Mouse (Mus musculus): ENCODE data around the gene Alad.

The Alad gene

GRCm38 (mm10) chr4:62524651-62525488 lies 5.2 kb upstream of the Alad start, which contains the start of the genes Pole3 and 4933430I17Rik:
Gene Pole3 (minus strand): TSS chr4:62525068.
Gene 4933430I17Rik (plus strand): TSS chr4:62525369.
- ChIA-PET POLR2A (interaction anchor here (0.6 to 2.5 kb wide), 52 partner anchors 9 to 1382 kb away, joined by 3 to 34 read pairs (median 4); partner anchors contain the start of genes Cdc26 (in 4 of the 4), Prpf4 (in 4 of the 4), Bspry (in 2 of the 4) and Hdhd3 (in 2 of the 4)), CTCF (interaction anchor here (0.7 to 1.3 kb wide), 13 partner anchors 8 to 587 kb away, joined by 3 to 10 read pairs (median 4); partner anchors contain the start of gene Zfp37 (in 1 of the 4))

DNA sequence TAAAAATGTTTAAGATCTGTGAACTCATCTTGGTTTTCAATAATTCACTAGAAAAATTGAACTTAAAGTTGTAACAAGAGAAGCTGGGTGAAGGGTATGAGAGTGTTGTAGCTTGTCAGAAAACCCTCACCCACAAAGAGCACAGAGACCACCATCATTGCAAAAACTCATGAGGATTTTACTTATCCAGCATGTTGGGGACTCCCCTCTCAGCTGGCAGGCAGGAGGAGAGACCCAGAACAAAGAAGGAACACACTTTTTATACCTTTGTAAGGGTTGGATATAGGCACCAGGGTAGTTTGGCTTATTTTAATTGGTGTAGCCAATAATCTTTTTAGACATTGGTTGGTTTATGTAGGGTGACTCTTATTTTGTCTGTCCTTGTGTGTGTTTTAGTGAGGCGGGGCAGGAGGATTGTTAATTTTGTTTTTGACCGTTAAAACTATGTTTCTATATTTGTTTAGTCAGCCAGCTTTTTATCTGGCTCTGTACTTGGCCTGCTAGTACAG lies 1.2 kb upstream of the Alad start:
- ChIA-PET POLR2A (interaction anchor here in 2 of 4 experiments (0.6 to 6.6 kb wide), 4 partner anchors 20 to 323 kb away, joined by 3 to 91 read pairs (median 5); partner anchors contain the start of gene Hdhd3 (in 1 of the 2)), CTCF (no interaction called here)

GRCm38 (mm10) chr4:62519122-62519848 lies 433 bp downstream of the Alad start:
- ChIA-PET CTCF (interaction anchor here in 3 of 4 experiments (0.5 to 2.5 kb wide), 9 partner anchors 9 to 166 kb away, joined by 3 to 13 read pairs (median 3); partner anchors contain the start of genes Bspry (in 1 of the 3) and Hdhd3 (in 1 of the 3)), POLR2A (interaction anchor here in 3 of 4 experiments (0.5 to 6.6 kb wide), 31 partner anchors 10 to 174 kb away, joined by 3 to 91 read pairs (median 5); partner anchors contain the start of genes Cdc26 (in 2 of the 3), Fkbp15 (in 2 of the 3), Hdhd3 (in 2 of the 3) and Prpf4 (in 2 of the 3))

- ChIA-PET CTCF (interaction anchor here in 3 of 4 experiments (0.6 to 2.5 kb wide), 10 partner anchors 8 to 91 kb away, joined by 3 to 13 read pairs (median 3); partner anchors contain the start of genes Bspry (in 1 of the 3) and Hdhd3 (in 1 of the 3)), POLR2A (interaction anchor here (0.6 to 6.6 kb wide), 30 partner anchors 10 to 212 kb away, joined by 3 to 91 read pairs (median 6); partner anchors contain the start of genes Cdc26 (in 2 of the 4), Fkbp15 (in 2 of the 4), Hdhd3 (in 2 of the 4) and Prpf4 (in 2 of the 4))
These were observed 1.1 kb downstream of the Alad start for GRCm38 (mm10) chr4:62518416-62519121.

DNA sequence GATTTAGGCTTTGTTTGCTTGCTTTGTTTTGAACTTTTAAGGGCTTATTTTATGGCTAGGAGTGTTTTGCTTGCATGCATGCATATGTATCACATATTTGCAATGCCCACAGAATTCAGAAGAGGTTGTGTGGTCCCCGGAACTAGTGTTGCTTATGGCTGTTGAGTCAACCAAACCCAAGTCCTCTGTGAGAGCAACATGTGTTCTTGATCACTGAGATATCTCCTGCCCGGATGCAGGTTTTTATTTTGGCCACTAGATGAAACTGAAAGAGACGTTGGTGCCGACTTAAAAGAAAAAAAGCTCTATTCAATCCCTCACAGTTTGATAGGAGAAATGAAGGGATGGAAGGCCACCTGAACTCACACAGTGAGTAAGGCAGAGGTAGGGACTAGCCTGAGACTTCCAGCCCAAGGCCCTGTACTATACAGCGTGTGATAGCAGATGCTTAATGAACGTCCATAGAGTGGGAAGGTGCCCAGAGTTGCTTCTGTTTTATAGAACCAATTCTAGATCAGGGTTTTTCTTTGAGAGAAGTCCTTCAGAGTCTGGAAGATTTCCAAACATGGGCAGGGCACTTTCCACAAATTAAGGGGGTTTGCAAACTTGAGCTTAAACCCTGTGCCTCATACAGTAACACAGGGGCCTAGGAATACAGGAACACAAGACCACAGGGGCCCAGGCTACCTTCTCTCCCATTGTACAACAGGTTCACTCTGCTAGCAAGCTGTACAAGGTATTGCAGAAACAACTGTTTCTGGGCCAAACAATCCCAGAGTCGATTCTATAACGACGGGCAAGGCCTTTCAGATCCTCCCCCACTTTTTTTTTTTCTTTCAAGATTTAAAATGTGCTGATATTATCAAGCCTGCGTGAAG lies 1.9 kb downstream of the Alad start:
- ChIA-PET POLR2A (interaction anchor here in 3 of 4 experiments (0.6 to 6.6 kb wide), 20 partner anchors 9 to 211 kb away, joined by 3 to 91 read pairs (median 9); partner anchors contain the start of genes Hdhd3 (in 3 of the 3), Cdc26 (in 1 of the 3), Fkbp15 (in 1 of the 3) and Prpf4 (in 1 of the 3)), CTCF (interaction anchor here in 2 of 4 experiments (0.7 to 2.5 kb wide), 7 partner anchors 7 to 186 kb away, joined by 3 to 13 read pairs (median 3); partner anchors contain the start of genes Bspry (in 1 of the 2) and Hdhd3 (in 1 of the 2))

- ChIA-PET CTCF (no interaction called here), POLR2A (interaction anchor here in 3 of 4 experiments (1.1 to 6.6 kb wide), 7 partner anchors 8 to 83 kb away, joined by 3 to 91 read pairs (median 14); partner anchors contain the start of gene Hdhd3 (in 2 of the 3))
These were observed 2.7 kb downstream of the Alad start for GRCm38 (mm10) chr4:62517046-62517445.

DNA sequence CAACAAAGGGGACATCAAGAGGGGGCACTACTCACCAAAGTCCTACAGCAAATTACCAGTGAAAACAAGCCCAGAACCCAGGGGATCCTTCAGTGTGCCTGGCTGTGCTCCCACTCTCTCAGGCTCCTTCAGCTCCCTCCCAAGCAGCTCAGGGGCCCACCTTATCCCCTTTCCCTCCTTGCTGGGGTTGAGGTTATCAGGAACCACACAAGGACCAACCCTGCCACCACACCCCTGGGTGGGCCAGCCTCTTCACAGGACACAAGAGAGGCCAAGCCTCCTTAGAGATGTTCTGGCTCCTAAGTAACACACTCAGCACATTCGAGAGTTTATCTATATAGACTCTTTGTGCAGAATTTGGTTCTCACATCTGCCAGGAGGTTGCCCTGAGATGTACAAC lies 3.1 kb downstream of the Alad start:
- CTCF ChIA-PET, result interaction anchor here in 2 of 4 experiments (0.5 to 0.7 kb wide), 2 partner anchors 9 to 245 kb away, joined by 4 to 8 read pairs; partner anchors contain the start of genes 4933430I17Rik (in 1 of the 2) and Pole3 (in 1 of the 2)
- POLR2A ChIA-PET, result interaction anchor here in 3 of 4 experiments (1.1 to 6.6 kb wide), 5 partner anchors 8 to 16 kb away, joined by 3 to 91 read pairs (median 22); partner anchors contain the start of gene Hdhd3 (in 2 of the 3)

- POLR2A ChIA-PET, result interaction anchor here in 3 of 4 experiments (0.6 to 6.6 kb wide), 4 partner anchors 9 to 20 kb away, joined by 4 to 91 read pairs (median 14); partner anchors contain the start of gene Hdhd3 (in 2 of the 3)
These were observed 3.6 kb downstream of the Alad start for GRCm38 (mm10) chr4:62516079-62516478.

GRCm38 (mm10) chr4:62515490-62515889 lies 4.2 kb downstream of the Alad start:
- CTCF ChIA-PET, result interaction anchor here in 2 of 4 experiments (0.6 to 1.7 kb wide), 3 partner anchors 8 to 14 kb away, joined by 3 to 6 read pairs (median 6); partner anchors contain the start of genes 4933430I17Rik (in 1 of the 2) and Pole3 (in 1 of the 2)
- POLR2A ChIA-PET, result interaction anchor here in 2 of 4 experiments (0.5 to 1.5 kb wide), 3 partner anchors 10 to 107 kb away, joined by 3 to 4 read pairs (median 3); partner anchors contain the start of genes 4933430I17Rik (in 1 of the 2), Cdc26 (in 1 of the 2) and Pole3 (in 1 of the 2)

More at GRCm38 (mm10) chr4:62516079-62516478, 3.6 kb downstream of the Alad start:
- CTCF ChIA-PET, result interaction anchor here in 2 of 4 experiments (0.5 to 1.7 kb wide), 3 partner anchors 9 to 245 kb away, joined by 4 to 8 read pairs (median 6); partner anchors contain the start of genes 4933430I17Rik (in 1 of the 2) and Pole3 (in 1 of the 2)

DNA sequence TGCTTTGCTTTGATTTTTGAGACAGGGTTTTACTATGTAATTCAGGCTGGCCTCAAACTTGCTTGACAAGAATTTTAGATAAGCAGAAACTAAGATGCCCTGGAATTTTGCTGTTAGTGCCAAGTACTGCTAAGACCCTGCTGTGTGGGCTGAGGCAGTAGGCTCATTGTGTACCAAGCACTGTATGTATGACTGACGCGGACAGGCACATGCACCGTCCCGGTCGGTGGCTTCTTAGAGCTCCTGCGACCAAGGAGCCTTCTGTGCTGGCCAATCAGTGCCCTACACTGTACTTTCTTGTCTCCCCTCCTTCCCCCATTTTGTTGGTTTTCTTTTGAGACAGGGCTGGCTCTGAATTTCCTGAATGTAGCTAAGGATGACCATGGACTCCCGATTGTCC lies 4.7 kb downstream of the Alad start:
- ChIA-PET CTCF (interaction anchor here in 3 of 4 experiments (0.6 to 1.7 kb wide), 4 partner anchors 8 to 60 kb away, joined by 3 to 6 read pairs (median 4); partner anchors contain the start of genes 4933430I17Rik (in 1 of the 3) and Pole3 (in 1 of the 3)), POLR2A (interaction anchor here in 2 of 4 experiments (0.5 to 1.5 kb wide), 3 partner anchors 10 to 107 kb away, joined by 3 read pairs; partner anchors contain the start of genes 4933430I17Rik (in 1 of the 2), Cdc26 (in 1 of the 2) and Pole3 (in 1 of the 2))

DNA sequence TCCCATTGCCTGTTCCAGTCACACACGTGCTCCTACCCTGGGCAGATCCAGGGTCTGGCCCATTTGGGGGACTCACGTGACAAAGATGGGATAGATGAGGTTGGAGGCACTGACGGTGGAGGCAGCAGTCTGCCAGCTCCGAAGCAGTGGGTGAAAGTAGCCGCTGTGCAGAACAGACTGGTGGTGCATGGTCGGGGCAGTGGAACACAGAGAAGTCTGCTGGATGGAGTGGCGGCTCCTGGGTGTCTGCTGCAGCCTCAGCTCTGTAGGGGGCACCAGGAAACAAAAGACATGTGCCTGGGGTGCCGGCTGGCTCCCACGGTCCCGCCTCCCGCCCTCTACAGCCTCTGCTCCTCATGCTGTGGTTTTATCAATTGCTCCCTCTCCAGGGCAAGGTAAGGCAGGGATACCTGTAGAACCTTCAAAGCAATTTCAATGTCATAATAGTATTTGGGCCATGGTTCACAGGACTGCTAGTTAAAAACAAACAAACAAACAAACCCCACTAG lies 5.7 kb downstream of the Alad start:
- POLR2A ChIA-PET, result interaction anchor here (0.6 to 4.9 kb wide), 6 partner anchors 11 to 108 kb away, joined by 3 to 24 read pairs (median 5); partner anchors contain the start of genes 4933430I17Rik (in 1 of the 4), Cdc26 (in 1 of the 4) and Pole3 (in 1 of the 4)
- CTCF ChIA-PET, result interaction anchor here in 3 of 4 experiments (0.7 to 1.7 kb wide), 3 partner anchors 12 to 182 kb away, joined by 3 to 6 read pairs (median 4); no protein-coding TSS in a partner anchor

DNA sequence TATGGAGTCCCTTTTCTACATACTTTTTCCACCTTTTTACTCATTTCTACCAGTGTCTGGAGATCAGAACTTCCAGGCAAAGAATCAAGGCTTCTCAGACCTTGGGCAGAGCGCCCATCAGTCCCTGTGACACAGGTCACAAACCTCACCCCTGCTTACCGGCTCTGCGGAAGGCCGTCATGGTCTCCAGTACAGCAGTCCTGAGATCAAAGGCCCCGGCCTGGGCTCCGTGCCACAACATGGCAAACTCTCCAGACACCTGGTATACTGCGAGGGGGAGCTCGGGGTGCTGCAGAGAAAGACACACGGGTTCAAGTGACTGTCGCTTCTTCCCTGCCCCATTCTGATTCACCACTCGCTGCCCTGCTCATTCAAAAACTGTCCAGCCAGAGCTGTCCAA lies 9.8 kb downstream of the Alad start:
- ChIA-PET POLR2A (interaction anchor here in 3 of 4 experiments (0.6 to 5.5 kb wide), 8 partner anchors 8 to 150 kb away, joined by 3 to 42 read pairs (median 5); partner anchors contain the start of genes 4933430I17Rik (in 1 of the 3), Alad (in 1 of the 3), Cdc26 (in 1 of the 3) and Fkbp15 (in 1 of the 3)), CTCF (interaction anchor here in 3 of 4 experiments (0.6 to 1.2 kb wide), 5 partner anchors 9 to 252 kb away, joined by 3 read pairs; no protein-coding TSS in a partner anchor)

GRCm38 (mm10) chr4:62508839-62509238 lies 10.9 kb downstream of the Alad start:
- ChIA-PET CTCF (no interaction called here), POLR2A (interaction anchor here in 3 of 4 experiments (0.6 to 5.5 kb wide), 7 partner anchors 9 to 149 kb away, joined by 3 to 42 read pairs (median 5); partner anchors contain the start of genes Alad (in 2 of the 3), 4933430I17Rik (in 1 of the 3), Fkbp15 (in 1 of the 3) and Pole3 (in 1 of the 3))

- CTCF ChIA-PET, result interaction anchor here in 1 of 4 experiments (0.8 to 1.0 kb wide), 4 partner anchors 8 to 274 kb away, joined by 3 to 4 read pairs (median 3); no protein-coding TSS in a partner anchor
- POLR2A ChIA-PET, result interaction anchor here in 2 of 4 experiments (0.6 to 5.5 kb wide), 5 partner anchors 11 to 227 kb away, joined by 3 to 42 read pairs (median 4); partner anchors contain the start of genes Alad (in 2 of the 2), Cdc26 (in 1 of the 2) and Prpf4 (in 1 of the 2)
These were observed 12.9 kb downstream of the Alad start for GRCm38 (mm10) chr4:62506798-62507197.
